Mouse (Mus musculus) spleen, adult 2 months (tissue): Measurements from ENCODE around the gene Hoxc11.

ENCODE experiments used
- CTCF ChIP-seq: fragments of 200-500 bp; IDR thresholded peaks from 2 replicates; pipeline ENCODE4 v1.5.1; 2011; ENCODE audit warnings: mild to moderate bottlenecking, inconsistent platforms; ENCODE audit not compliant: insufficient read depth, insufficient read length, insufficient replicate concordance; ENCODE audit errors: extremely low read depth
- POLR2A ChIP-seq: fragments of 200-500 bp; IDR thresholded peaks from 2 replicates; pipeline ENCODE4 v1.6.1; 2011; ENCODE audit warnings: low read depth, low read length, inconsistent platforms

- TF ChIP-seq CTCF (no peak), POLR2A (no peak)
Observed at GRCm38 (mm10) chr15:102934897-102935296, 19.3 kb upstream of the Hoxc11 start.
